Mouse (Mus musculus): ENCODE results near the gene Arhgap31.

GRCm38 (mm10) chr16:38555988-38556387, 157.1 kb downstream of the Arhgap31 start:
- TF ChIP-seq CTCF (IDR thresholded peaks at IDR 0.05; ENCODE audit: low read depth) (no peak), EP300 (IDR thresholded peaks at IDR 0.05; ENCODE audit: low read depth) (no peak)
